Mouse (Mus musculus): ENCODE data around the gene Yy1.

Gene Yy1

DNA sequence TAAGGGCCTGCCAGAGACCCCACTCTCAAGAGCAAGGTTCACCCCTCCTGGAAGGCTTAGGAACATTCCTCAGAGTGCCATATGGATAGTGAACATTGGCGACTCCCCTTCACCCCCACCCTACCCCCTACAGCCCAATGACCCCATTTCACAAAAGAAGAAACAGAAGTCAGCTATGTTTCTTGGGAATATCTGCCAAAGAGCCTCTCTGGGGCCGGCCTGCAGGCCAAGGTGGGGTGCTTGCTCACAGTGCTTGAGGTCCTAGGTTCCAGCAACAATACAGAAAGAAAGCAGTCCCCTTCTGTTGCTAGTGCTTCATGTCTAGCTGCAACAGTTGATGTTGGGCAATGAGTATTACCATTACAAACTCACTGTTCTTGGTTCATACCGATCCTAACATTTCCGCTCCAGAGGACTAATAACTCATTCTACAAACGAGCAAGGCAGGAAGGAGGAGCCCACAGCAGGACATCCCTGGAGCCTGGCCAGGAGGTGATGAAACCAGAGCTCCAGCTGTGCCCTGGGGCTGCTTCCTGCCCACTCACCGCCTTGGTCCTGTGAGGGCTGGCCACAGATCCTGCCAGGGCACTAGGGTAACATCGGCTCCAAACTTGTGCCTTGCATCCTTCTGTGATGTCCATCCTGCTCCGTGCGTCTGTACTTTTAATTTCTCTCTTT, 39.3 kb downstream of the Yy1 start:
- TF ChIP-seq NANOG (IDR thresholded peaks at IDR 0.05; ENCODE audit: borderline replicate concordance, low read length) (no peak), POU5F1 (IDR thresholded peaks at IDR 0.05; ENCODE audit: borderline replicate concordance, low read length) (no peak), CTCF (conservative IDR thresholded peaks at IDR 0.05; ENCODE audit: low read length) (no peak)
- peaks cover 24% of the 10 kb centered on the region for H3K36me3 ChIP-seq (ENCODE audit: insufficient read depth, low read length)
- H3K27me3 ChIP-seq (ENCODE audit: insufficient read depth, low read length), result peaks cover 29% of the 10 kb centered on the region
- H3K4me1 ChIP-seq (replicated peaks; ENCODE audit: low read depth, low read length), result peaks cover 40% of the 10 kb centered on the region
- H3K4me3 ChIP-seq (replicated peaks; ENCODE audit: low read length), result 0 out of 2 replicates have a peak overlapping the region, but pooled peaks have one; percentile 10
- no peaks in the 10 kb centered on the region for H3K9me3 ChIP-seq (ENCODE audit: low read length)

DNA sequence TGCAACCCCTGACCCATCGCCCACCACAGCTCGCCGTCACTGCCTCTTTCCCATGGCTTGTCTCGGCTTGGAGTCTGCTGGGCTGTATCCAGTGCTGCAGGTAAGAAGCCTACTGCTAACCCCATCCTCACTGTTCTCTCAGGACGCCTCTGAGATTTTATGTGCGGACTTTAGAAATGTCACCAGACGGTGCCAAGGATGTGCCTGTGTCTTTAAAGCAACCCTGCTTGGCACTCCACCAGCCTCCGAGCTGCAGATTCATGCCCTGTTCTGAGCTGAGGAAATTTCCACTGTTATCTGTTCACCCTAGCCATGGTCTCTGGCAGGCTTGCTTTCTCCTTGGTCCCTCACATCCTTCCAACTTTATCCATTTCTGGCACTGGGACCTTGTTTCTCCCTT, 40.1 kb downstream of the Yy1 start:
- TF ChIP-seq NANOG (IDR thresholded peaks at IDR 0.05; ENCODE audit: borderline replicate concordance, low read length) (no peak), POU5F1 (IDR thresholded peaks at IDR 0.05; ENCODE audit: borderline replicate concordance, low read length) (no peak), CTCF (conservative IDR thresholded peaks at IDR 0.05; ENCODE audit: low read length) (no peak)
- H3K9me3 ChIP-seq (ENCODE audit: low read length), result no peaks in the 10 kb centered on the region
- H3K4me1 ChIP-seq (replicated peaks; ENCODE audit: low read depth, low read length), result peaks cover 40% of the 10 kb centered on the region
- H3K4me3 ChIP-seq (replicated peaks; ENCODE audit: low read length), result 0 out of 2 replicates have a peak overlapping the region, but pooled peaks have one; percentile 10
- H3K27me3 ChIP-seq (ENCODE audit: insufficient read depth, low read length), result peaks cover 35% of the 10 kb centered on the region
- peaks cover 18% of the 10 kb centered on the region for H3K36me3 ChIP-seq (ENCODE audit: insufficient read depth, low read length)

GRCm38 (mm10) chr12:108833408-108833807, 40.6 kb downstream of the Yy1 start:
- Histone ChIP-seq H3K27me3 (ENCODE audit: insufficient read depth, low read length) (peaks cover 35% of the 10 kb centered on the region), H3K36me3 (ENCODE audit: insufficient read depth, low read length) (peaks cover 18% of the 10 kb centered on the region), H3K9me3 (ENCODE audit: low read length) (no peaks in the 10 kb centered on the region), H3K4me3 (replicated peaks; ENCODE audit: low read length) (no peak overlapping the region), H3K4me1 (replicated peaks; ENCODE audit: low read depth, low read length) (peaks cover 41% of the 10 kb centered on the region)
- no peak for TF ChIP-seq NANOG (IDR thresholded peaks at IDR 0.05; ENCODE audit: borderline replicate concordance, low read length)
- TF ChIP-seq CTCF (conservative IDR thresholded peaks at IDR 0.05; ENCODE audit: low read length), result no peak

GRCm38 (mm10) chr12:108834337-108834736, 41.6 kb downstream of the Yy1 start:
- H3K9me3 ChIP-seq (ENCODE audit: low read length), result no peaks in the 10 kb centered on the region
- peaks cover 35% of the 10 kb centered on the region for H3K27me3 ChIP-seq (ENCODE audit: insufficient read depth, low read length)
- no peak overlapping the region for H3K4me3 ChIP-seq (replicated peaks; ENCODE audit: low read length)
- H3K36me3 ChIP-seq (ENCODE audit: insufficient read depth, low read length), result peaks cover 18% of the 10 kb centered on the region
- peaks cover 41% of the 10 kb centered on the region for H3K4me1 ChIP-seq (replicated peaks; ENCODE audit: low read depth, low read length)
- TF ChIP-seq CTCF (conservative IDR thresholded peaks at IDR 0.05; ENCODE audit: low read length) (no peak), NANOG (IDR thresholded peaks at IDR 0.05; ENCODE audit: borderline replicate concordance, low read length) (no peak), POU5F1 (IDR thresholded peaks at IDR 0.05; ENCODE audit: borderline replicate concordance, low read length) (no peak)

- no peak for TF ChIP-seq CTCF (conservative IDR thresholded peaks at IDR 0.05; ENCODE audit: low read length)
- TF ChIP-seq NANOG (IDR thresholded peaks at IDR 0.05; ENCODE audit: borderline replicate concordance, low read length), result no peak
- TF ChIP-seq POU5F1 (IDR thresholded peaks at IDR 0.05; ENCODE audit: borderline replicate concordance, low read length), result no peak
- H3K36me3 ChIP-seq (ENCODE audit: insufficient read depth, low read length), result peaks cover 18% of the 10 kb centered on the region
- H3K27me3 ChIP-seq (ENCODE audit: insufficient read depth, low read length), result peaks cover 35% of the 10 kb centered on the region
- H3K9me3 ChIP-seq (ENCODE audit: low read length), result no peaks in the 10 kb centered on the region
- peaks cover 41% of the 10 kb centered on the region for H3K4me1 ChIP-seq (replicated peaks; ENCODE audit: low read depth, low read length)
- H3K4me3 ChIP-seq (replicated peaks; ENCODE audit: low read length), result peak overlapping the region; percentile 86
These were observed 42.0 kb downstream of the Yy1 start for GRCm38 (mm10) chr12:108834786-108835185.

DNA sequence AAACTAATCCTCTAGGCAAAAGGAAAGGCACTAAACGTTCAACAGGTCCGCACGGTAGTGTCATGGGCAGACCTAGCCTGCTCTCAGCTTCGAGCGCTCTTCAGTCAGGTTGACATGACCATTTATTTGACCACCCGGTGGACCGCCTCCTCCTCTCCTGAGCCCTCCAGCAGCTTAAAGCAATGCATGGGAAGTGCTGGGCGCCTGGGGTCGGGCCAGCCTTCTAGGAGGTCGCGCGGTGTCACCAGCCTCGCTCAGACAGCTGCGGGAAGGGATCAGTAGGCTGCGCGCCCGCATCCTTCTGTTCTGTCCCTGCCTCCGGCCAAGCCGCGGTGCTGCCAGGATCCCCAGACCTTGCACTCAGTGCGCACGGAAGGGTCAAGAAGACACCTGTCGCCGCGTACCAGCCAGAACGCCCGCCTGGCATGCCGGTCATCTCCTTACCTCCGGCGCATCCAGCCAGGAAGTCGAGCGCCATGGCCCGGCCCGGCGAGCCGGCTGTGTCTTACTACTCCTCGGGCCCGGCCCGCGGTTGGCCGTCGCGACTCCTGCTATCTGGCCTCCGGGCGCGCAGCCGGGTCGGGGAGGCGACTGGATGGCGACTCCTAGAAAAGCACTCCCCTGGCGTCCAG, 42.6 kb downstream of the Yy1 start:
- TF ChIP-seq POU5F1 (IDR thresholded peaks at IDR 0.05; ENCODE audit: borderline replicate concordance, low read length) (no peak), NANOG (IDR thresholded peaks at IDR 0.05; ENCODE audit: borderline replicate concordance, low read length) (no peak), CTCF (conservative IDR thresholded peaks at IDR 0.05; ENCODE audit: low read length) (no peak)
- H3K4me1 ChIP-seq (replicated peaks; ENCODE audit: low read depth, low read length), result peaks cover 41% of the 10 kb centered on the region

GRCm38 (mm10) chr12:108835840-108836409, 43.2 kb downstream of the Yy1 start, which contains the start of the genes Slc25a29 and Slc25a47:
Gene Slc25a29, minus strand, starts transcription at chr12:108835883.
Gene Slc25a47, plus strand, starts transcription at chr12:108836046.
- Histone ChIP-seq H3K27me3 (ENCODE audit: insufficient read depth, low read length) (peaks cover 35% of the 10 kb centered on the region), H3K9me3 (ENCODE audit: low read length) (no peaks in the 10 kb centered on the region), H3K4me3 (replicated peaks; ENCODE audit: low read length) (peak within 1 kb of the TSS; percentile 86), H3K4me1 (replicated peaks; ENCODE audit: low read depth, low read length) (peaks cover 41% of the 10 kb centered on the region), H3K36me3 (ENCODE audit: insufficient read depth, low read length) (peaks cover 11% of the 10 kb centered on the region; the same call in 1 of the 2 replicates)
- TF ChIP-seq POU5F1 (IDR thresholded peaks at IDR 0.05; ENCODE audit: borderline replicate concordance, low read length), result no peak
- no peak for TF ChIP-seq CTCF (conservative IDR thresholded peaks at IDR 0.05; ENCODE audit: low read length)
- TF ChIP-seq NANOG (IDR thresholded peaks at IDR 0.05; ENCODE audit: borderline replicate concordance, low read length), result no peak

More for the DNA sequence above, 42.6 kb downstream of the Yy1 start:
- H3K27me3 ChIP-seq (ENCODE audit: insufficient read depth, low read length), result peaks cover 35% of the 10 kb centered on the region
- peak overlapping the region; percentile 86 for H3K4me3 ChIP-seq (replicated peaks; ENCODE audit: low read length)
- H3K9me3 ChIP-seq (ENCODE audit: low read length), result no peaks in the 10 kb centered on the region
- peaks cover 14% of the 10 kb centered on the region for H3K36me3 ChIP-seq (ENCODE audit: insufficient read depth, low read length)

- peak overlapping the region; percentile 86 for H3K4me3 ChIP-seq (replicated peaks; ENCODE audit: low read length)
- TF ChIP-seq POU5F1 (IDR thresholded peaks at IDR 0.05; ENCODE audit: borderline replicate concordance, low read length) (no peak), CTCF (conservative IDR thresholded peaks at IDR 0.05; ENCODE audit: low read length) (no peak), NANOG (IDR thresholded peaks at IDR 0.05; ENCODE audit: borderline replicate concordance, low read length) (no peak)
- H3K36me3 ChIP-seq (ENCODE audit: insufficient read depth, low read length), result peaks cover 12% of the 10 kb centered on the region
- peaks cover 40% of the 10 kb centered on the region for H3K4me1 ChIP-seq (replicated peaks; ENCODE audit: low read depth, low read length)
- peaks cover 35% of the 10 kb centered on the region for H3K27me3 ChIP-seq (ENCODE audit: insufficient read depth, low read length)
- no peaks in the 10 kb centered on the region for H3K9me3 ChIP-seq (ENCODE audit: low read length)
These were observed 43.9 kb downstream of the Yy1 start for GRCm38 (mm10) chr12:108836722-108837121.
